In genomic region chr4:129819712-129820336, GRCm38 (mm10) we compare ENCODE assay signal across 7 mouse cellular contexts. TPM values are rescaled to one million over a fixed set of nuclear protein-coding genes. Genes with fewer than 3 reads are reported as not detected.
A peak's percentile ranks its signal among the peaks of the same experiment; 100 is the strongest.
DNase-seq lines count a peak whose midpoint lies in the region; ATAC-seq and TF ChIP-seq lines count a peak whose summit lies in the region.

No protein-coding gene starts in this region.

- H3K36me3 ChIP-seq in embryonic facial prominence, embryonic 12.5 days = no peaks in the 10 kb centered on the region
- H3K36me3 ChIP-seq in heart, adult 2 months (ENCODE audit: control insufficient read depth, insufficient read depth, low read length) = peaks cover 21% of the 10 kb centered on the region
- H3K36me3 ChIP-seq in limb, embryonic 13.5 days = no peaks in the 10 kb centered on the region
- H3K36me3 ChIP-seq in midbrain, embryonic 16.5 days (ENCODE audit: control insufficient read depth, insufficient read depth, low read length) = no peaks in the 10 kb centered on the region

- TF ChIP-seq POLR2A in heart, adult 2 months (IDR thresholded peaks at IDR 0.05; ENCODE audit: insufficient read depth, low read depth, low read length) = peak; percentile 62

- H3K9me3 ChIP-seq in embryonic facial prominence, embryonic 12.5 days = no peaks in the 10 kb centered on the region
- H3K9me3 ChIP-seq in limb, embryonic 13.5 days = no peaks in the 10 kb centered on the region
- H3K9me3 ChIP-seq in midbrain, embryonic 16.5 days (replicated peaks; ENCODE audit: control insufficient read depth, low read length, poor library complexity, severe bottlenecking) = no peaks in the 10 kb centered on the region

- peak overlapping the region; percentile 93 for H3K9ac ChIP-seq in embryonic facial prominence, embryonic 12.5 days
- peak overlapping the region; percentile 99 for H3K9ac ChIP-seq in heart, adult 2 months (ENCODE audit: low read depth, low read length)
- H3K9ac ChIP-seq in limb, embryonic 13.5 days = peak overlapping the region; percentile 95
- peak overlapping the region; percentile 91 for H3K9ac ChIP-seq in midbrain, embryonic 16.5 days (ENCODE audit: low read depth, low read length)

- H3K27me3 ChIP-seq in embryonic facial prominence, embryonic 12.5 days = no peaks in the 10 kb centered on the region
- no peaks in the 10 kb centered on the region for H3K27me3 ChIP-seq in heart, adult 2 months (ENCODE audit: control insufficient read depth, insufficient read depth, low read length)
- no peaks in the 10 kb centered on the region for H3K27me3 ChIP-seq in limb, embryonic 13.5 days
- H3K27me3 ChIP-seq in midbrain, embryonic 16.5 days (ENCODE audit: control insufficient read depth, insufficient read depth, low read depth, low read length) = no peaks in the 10 kb centered on the region

- intact Hi-C loops in heart, adult 2 months (cut with DNase I) = loop anchor here (2.0 to 5.0 kb wide), 4 partner anchors 35 to 198 kb away; partner anchors contain the start of genes Ccdc28b and Khdrbs1

- DNase-seq in adrenal gland, postnatal 25 days = peak; percentile 98
- DNase-seq in heart, adult 2 months = peak; percentile 97 to 100
- DNase-seq in kidney, adult 8-10 months = peak; percentile 98
- peak; percentile 90 to 97 for DNase-seq in spleen, postnatal 10 days (ENCODE audit: low spot score in 2 of 2)

- peak overlapping the region; percentile 94 for H3K27ac ChIP-seq in embryonic facial prominence, embryonic 12.5 days
- peak overlapping the region; percentile 90 for H3K27ac ChIP-seq in heart, adult 2 months
- H3K27ac ChIP-seq in limb, embryonic 13.5 days = peak overlapping the region; percentile 95
- H3K27ac ChIP-seq in midbrain, embryonic 16.5 days (ENCODE audit: low read length) = peak overlapping the region; percentile 83

- H3K79me2 ChIP-seq in heart, adult 2 months (replicated peaks; ENCODE audit: control insufficient read depth, insufficient read depth, low read length) = peaks cover 6% of the 10 kb centered on the region

- WGBS in embryonic facial prominence, embryonic 12.5 days = under 1% methylated on average over 83 of the region's 83 CpGs
- WGBS in heart, adult 2 months = 3% methylated on average over 82 of the region's 83 CpGs
- under 1% methylated on average over 57 of the region's 83 CpGs for WGBS in limb, embryonic 13.5 days
- WGBS in midbrain, embryonic 16.5 days = under 1% methylated on average over 68 of the region's 83 CpGs

- peak overlapping the region; percentile 70 for H3K4me2 ChIP-seq in embryonic facial prominence, embryonic 12.5 days (replicated peaks)
- peak overlapping the region; percentile 74 for H3K4me2 ChIP-seq in limb, embryonic 13.5 days (replicated peaks)
- peak overlapping the region; percentile 85 for H3K4me2 ChIP-seq in midbrain, embryonic 16.5 days (ENCODE audit: low read length)

- TF ChIP-seq CTCF in heart, adult 2 months (IDR thresholded peaks at IDR 0.05) = peak; percentile 61

- peak; percentile 91 for ATAC-seq in embryonic facial prominence, embryonic 12.5 days (ENCODE audit: insufficient number of reproducible peaks, insufficient read depth, low FRiP score, low TSS enrichment)
- peak; percentile 95 for ATAC-seq in limb, embryonic 13.5 days (ENCODE audit: low FRiP score, low read depth)
- peak; percentile 95 for ATAC-seq in midbrain, embryonic 16.5 days

- peak; percentile 59; the same call in 1 of the 2 replicates for TF ChIP-seq EP300 in heart, adult 2 months (IDR thresholded peaks at IDR 0.05; ENCODE audit: insufficient read depth, low read depth, low read length)

- peaks cover 32% of the 10 kb centered on the region for H3K4me1 ChIP-seq in embryonic facial prominence, embryonic 12.5 days
- peaks cover 20% of the 10 kb centered on the region for H3K4me1 ChIP-seq in heart, adult 2 months (ENCODE audit: control insufficient read depth, insufficient read depth, low read length)
- peaks cover 61% of the 10 kb centered on the region for H3K4me1 ChIP-seq in limb, embryonic 13.5 days
- peaks cover 28% of the 10 kb centered on the region for H3K4me1 ChIP-seq in midbrain, embryonic 16.5 days (ENCODE audit: control insufficient read depth, insufficient read depth, low read length)

- peak overlapping the region; percentile 92 for H3K4me3 ChIP-seq in embryonic facial prominence, embryonic 12.5 days
- peak overlapping the region; percentile 87 for H3K4me3 ChIP-seq in heart, adult 2 months
- H3K4me3 ChIP-seq in limb, embryonic 13.5 days = peak overlapping the region; percentile 90
- peak overlapping the region; percentile 97 for H3K4me3 ChIP-seq in midbrain, embryonic 16.5 days (ENCODE audit: low read depth, low read length)

RNA-seq across cellular contexts. Expression of gene Ptp4a2, which starts 8.8 kb away (rescaled TPM):
- 401 TPM in 2 replicates for total RNA-seq in adrenal gland, postnatal 25 days (2021)
- 306 and 332 TPM in 2 replicates for polyA plus RNA-seq in embryonic facial prominence, embryonic 12.5 days (2016; fragmentation: Nextera tagmentation; extraction: Ambion mirVana)
- total RNA-seq in heart, adult 2 months (2021) = 100 to 1,000 TPM; 194 to 199 TPM
- polyA plus RNA-seq in heart, adult 2 months (2012; rRNA removed) = 51.6 and 110 TPM in 2 replicates
- polyA plus RNA-seq in limb, embryonic 13.5 days (2015; fragmentation: Nextera tagmentation; extraction: Ambion mirVana) = 370 and 392 TPM in 2 replicates
- 222 and 255 TPM in 2 replicates for polyA plus RNA-seq in midbrain, embryonic 16.5 days (2015; fragmentation: Nextera tagmentation; extraction: Ambion mirVana)

Comparison
In these comparisons a context has a peak if more than half of its experiments do, and no peak if none do; other contexts are left out.
1. Peak in every context shown above with its lines: DNase-seq, ATAC-seq, H3K4me3 ChIP-seq and H3K27ac ChIP-seq.